Mouse (Mus musculus) heart, embryonic 14.5 days (tissue): ENCODE data around the gene Kif18a. TPM values are rescaled to one million over a fixed set of nuclear protein-coding genes. Genes with fewer than 3 reads are reported as not detected.

Source experiments
- ATAC-seq: fragments of 200-750 bp; cut with Nextera tagmentation; 2 replicates; pipeline ENCODE4 v1.8.0; 2017; ENCODE audit warnings: low read depth, moderate TSS enrichment; ENCODE audit not compliant: insufficient number of reproducible peaks, insufficient read depth, low FRiP score
- H3K27ac ChIP-seq, 2 experiments: fragments of 200-500 bp in 1 of 2; fragments of 300-500 bp in 1 of 2; sonication (generic) in 1 of 2; replicated peaks in 1 of 2; 2 replicates each; pipeline ENCODE4 v1.5.1; 2012 to 2014; ENCODE audit warnings: low read depth in 2 of 2, low read length in 2 of 2, control low read depth in 1 of 2, mild to moderate bottlenecking in 1 of 2, mixed read lengths in 1 of 2; ENCODE audit not compliant: control insufficient read depth in 1 of 2, insufficient read depth in 1 of 2
- H3K27me3 ChIP-seq: fragments of 300-500 bp; sonication (generic); 2 replicates; pipeline ENCODE4 v1.6.1; 2014; ENCODE audit warnings: mild to moderate bottlenecking, low read length, control low read depth; ENCODE audit not compliant: control insufficient read depth, insufficient read depth
- H3K36me3 ChIP-seq: fragments of 300-500 bp; sonication (generic); 2 replicates; pipeline ENCODE4 v1.6.1; 2014; ENCODE audit warnings: mild to moderate bottlenecking, control low read depth, low read length, mixed read lengths; ENCODE audit not compliant: control insufficient read depth, insufficient read depth
- H3K4me1 ChIP-seq, 2 experiments: fragments of 200-500 bp in 1 of 2; fragments of 300-500 bp in 1 of 2; sonication (generic) in 1 of 2; 2 replicates each; pipeline ENCODE4 v1.6.1; 2012 to 2014; ENCODE audit warnings: low read length in 2 of 2, control low read depth in 1 of 2, mixed read lengths in 1 of 2; ENCODE audit not compliant: control insufficient read depth in 2 of 2, insufficient read depth in 2 of 2
- H3K4me2 ChIP-seq: fragments of 300-500 bp; sonication (generic); 2 replicates; pipeline ENCODE4 v1.6.1; 2014; ENCODE audit warnings: mild to moderate bottlenecking, low read length
- H3K4me3 ChIP-seq, 2 experiments: fragments of 200-500 bp in 1 of 2; fragments of 300-500 bp in 1 of 2; sonication (generic) in 1 of 2; 2 replicates each; pipeline ENCODE4 v1.5.1; 2012 to 2014; ENCODE audit warnings: low read length in 2 of 2, mild to moderate bottlenecking in 2 of 2, control low read depth in 1 of 2, low read depth in 1 of 2, moderate library complexity in 1 of 2; ENCODE audit not compliant: control insufficient read depth in 1 of 2, insufficient read depth in 1 of 2
- H3K9ac ChIP-seq: fragments of 300-500 bp; sonication (generic); 2 replicates; pipeline ENCODE4 v1.6.1; 2014; ENCODE audit warnings: mild to moderate bottlenecking, low read length
- H3K9me3 ChIP-seq: fragments of 300-500 bp; sonication (generic); 2 replicates; pipeline ENCODE4 v1.6.1; 2016; ENCODE audit warnings: low read length, control low read depth; ENCODE audit not compliant: control insufficient read depth
- WGBS: fragments of 180-500 bp; shearing (Covaris S2); extraction: QIAGEN DNeasy Blood & Tissue Kit; methylation state at CpG from one replicate; pipeline ENCODE4 v1.1.7; 2014; 5-methylcytosine and 5-hydroxymethylcytosine counted together
- polyA plus RNA-seq: library from polyadenylated mRNA; unstranded; fragments of >200 nt; fragmentation: Nextera tagmentation; extraction: Ambion mirVana; gene quantifications from 2 replicates; pipeline ENCODE4 v1.2.1, GENCODE M21; 2014

Kif18a gene
- 12.4 and 12.6 TPM in 2 replicates for polyA plus RNA-seq

GRCm38 (mm10) chr2:109280600-109281340 lies at the start of gene Kif18a, which contains the start of gene Mettl15:
Gene Kif18a (plus strand): TSS chr2:109280738.
Gene Mettl15 (minus strand): TSS chr2:109280748.
- peak within 1 kb of the TSS; percentile 82 for H3K4me2 ChIP-seq
- no peaks in the 10 kb centered on the region for H3K9me3 ChIP-seq
- peaks cover 0 to 13% of the 10 kb centered on the region in 2 experiments; a peak in 1 of 4 replicates for H3K4me1 ChIP-seq
- H3K27ac ChIP-seq: peak within 1 kb of the TSS; percentile 71 to 88
- H3K36me3 ChIP-seq: no peaks in the 10 kb centered on the region
- WGBS: under 1% methylated on average over 51 of the region's 51 CpGs
- H3K9ac ChIP-seq: peak within 1 kb of the TSS; percentile 81
- H3K4me3 ChIP-seq: peak within 1 kb of the TSS; percentile 78 to 88
- no peaks in the 10 kb centered on the region for H3K27me3 ChIP-seq
- peak; percentile 95 for ATAC-seq

- no peak overlapping the region for H3K27ac ChIP-seq
- H3K4me3 ChIP-seq: no peak overlapping the region
- H3K36me3 ChIP-seq: no peaks in the 10 kb centered on the region
- H3K4me1 ChIP-seq: no peaks in the 10 kb centered on the region
- H3K4me2 ChIP-seq: no peak overlapping the region
- no peak for ATAC-seq
- H3K9me3 ChIP-seq: no peaks in the 10 kb centered on the region
- H3K9ac ChIP-seq: no peak overlapping the region
- no peaks in the 10 kb centered on the region for H3K27me3 ChIP-seq
- 79% methylated on average over 4 of the region's 4 CpGs for WGBS
Measured at GRCm38 (mm10) chr2:109233876-109234275, 46.7 kb upstream of the Kif18a start.

GRCm38 (mm10) chr2:109235741-109236140 lies 44.8 kb upstream of the Kif18a start:
- H3K36me3 ChIP-seq: no peaks in the 10 kb centered on the region
- H3K27ac ChIP-seq: no peak overlapping the region
- no peak overlapping the region for H3K4me3 ChIP-seq
- 84% methylated on average over 1 of the region's 1 CpGs for WGBS
- no peak for ATAC-seq
- H3K9me3 ChIP-seq: no peaks in the 10 kb centered on the region
- H3K9ac ChIP-seq: no peak overlapping the region
- no peaks in the 10 kb centered on the region for H3K27me3 ChIP-seq
- H3K4me2 ChIP-seq: no peak overlapping the region
- no peaks in the 10 kb centered on the region for H3K4me1 ChIP-seq

- Histone ChIP-seq H3K4me1 (no peaks in the 10 kb centered on the region), H3K36me3 (no peaks in the 10 kb centered on the region), H3K9me3 (no peaks in the 10 kb centered on the region), H3K4me2 (no peak overlapping the region), H3K27ac (no peak overlapping the region), H3K4me3 (no peak overlapping the region), H3K9ac (no peak overlapping the region), H3K27me3 (no peaks in the 10 kb centered on the region)
- WGBS: 54% methylated on average over 3 of the region's 3 CpGs
- ATAC-seq: no peak
Measured at GRCm38 (mm10) chr2:109241947-109242346, 38.6 kb upstream of the Kif18a start.

- H3K9ac ChIP-seq: no peak overlapping the region
- H3K27ac ChIP-seq: no peak overlapping the region
- no peaks in the 10 kb centered on the region for H3K9me3 ChIP-seq
- 93% methylated on average over 1 of the region's 1 CpGs for WGBS
- no peak overlapping the region for H3K4me2 ChIP-seq
- H3K27me3 ChIP-seq: no peaks in the 10 kb centered on the region
- no peaks in the 10 kb centered on the region for H3K4me1 ChIP-seq
- H3K36me3 ChIP-seq: no peaks in the 10 kb centered on the region
- H3K4me3 ChIP-seq: no peak overlapping the region
- no peak for ATAC-seq
Measured at GRCm38 (mm10) chr2:109262779-109263178, 17.8 kb upstream of the Kif18a start.

GRCm38 (mm10) chr2:109273098-109273497 lies 7.4 kb upstream of the Kif18a start:
- H3K9ac ChIP-seq: no peak overlapping the region
- no peaks in the 10 kb centered on the region for H3K9me3 ChIP-seq
- no peaks in the 10 kb centered on the region for H3K27me3 ChIP-seq
- 0 out of 4 replicates have a peak, but pooled peaks cover 0 to 3% of the 10 kb centered on the region in 2 experiments for H3K4me1 ChIP-seq
- no peak for ATAC-seq
- no peak overlapping the region for H3K4me2 ChIP-seq
- no peak overlapping the region for H3K27ac ChIP-seq
- WGBS: 94% methylated on average over 1 of the region's 1 CpGs
- H3K36me3 ChIP-seq: no peaks in the 10 kb centered on the region
- H3K4me3 ChIP-seq: no peak overlapping the region

- Histone ChIP-seq H3K9me3 (no peaks in the 10 kb centered on the region), H3K36me3 (no peaks in the 10 kb centered on the region), H3K27me3 (no peaks in the 10 kb centered on the region), H3K27ac (peak overlapping the region in 1 of 2 experiments; percentile 33; a peak in 1 of 4 replicates), H3K9ac (peak overlapping the region; percentile 84), H3K4me2 (peak overlapping the region; percentile 74), H3K4me3 (peak overlapping the region; percentile 74 to 99), H3K4me1 (peaks cover 0 to 13% of the 10 kb centered on the region in 2 experiments; a peak in 1 of 4 replicates)
- WGBS: 8% methylated on average over 7 of the region's 7 CpGs
- ATAC-seq: no peak
Measured at GRCm38 (mm10) chr2:109277593-109277992, 2.9 kb upstream of the Kif18a start.
